Mouse (Mus musculus) embryonic fibroblast, embryonic 13.5 days (primary cell): ENCODE data around the gene Fam196b. TPM values are rescaled to one million over a fixed set of nuclear protein-coding genes. Genes with fewer than 3 reads are reported as not detected.

Experiments used
- H3K27ac ChIP-seq: 2 replicates; pipeline ENCODE4 v1.5.1; 2012; ENCODE audit warnings: low read length, control low read depth, inconsistent platforms; ENCODE audit not compliant: insufficient read depth
- H3K4me1 ChIP-seq: 2 replicates; pipeline ENCODE4 v1.6.1; 2011; ENCODE audit warnings: low read length; ENCODE audit not compliant: control insufficient read depth, insufficient read depth
- H3K4me3 ChIP-seq: 2 replicates; pipeline ENCODE4 v1.5.1; 2011; ENCODE audit warnings: mild to moderate bottlenecking, control low read depth, low read length; ENCODE audit not compliant: insufficient read depth
- CTCF ChIP-seq: IDR thresholded peaks from 2 replicates; pipeline ENCODE4 v1.5.1; 2011; ENCODE audit warnings: mild to moderate bottlenecking, control low read depth, low read length, moderate library complexity, borderline replicate concordance; ENCODE audit not compliant: insufficient read depth
- POLR2A ChIP-seq: IDR thresholded peaks from 2 replicates; pipeline ENCODE4 v1.6.1; 2011; ENCODE audit warnings: low read depth, mild to moderate bottlenecking, control low read depth, low read length, moderate library complexity
- polyA plus RNA-seq: library from polyadenylated mRNA; stranded (reverse); fragments of >200 nt; gene quantifications from 2 replicates; pipeline ENCODE4 v1.2.4, GENCODE M21; 2011; ENCODE audit warnings: low read depth; ENCODE audit not compliant: missing spikeins, insufficient read length

The Fam196b gene
- polyA plus RNA-seq, 1 experiment, result 0.19 TPM

- H3K4me1 ChIP-seq, result no peaks in the 10 kb centered on the region
- no peak overlapping the region for H3K4me3 ChIP-seq
- TF ChIP-seq CTCF (no peak), POLR2A (no peak)
- H3K27ac ChIP-seq, result no peak overlapping the region
These were observed 81.2 kb downstream of the Fam196b start for GRCm38 (mm10) chr11:34395802-34396201.

- TF ChIP-seq CTCF (no peak), POLR2A (no peak)
- H3K4me3 ChIP-seq, result no peak overlapping the region
- no peak overlapping the region for H3K27ac ChIP-seq
- no peaks in the 10 kb centered on the region for H3K4me1 ChIP-seq
These were observed 83.0 kb downstream of the Fam196b start for GRCm38 (mm10) chr11:34397661-34398060.

GRCm38 (mm10) chr11:34398555-34398954 lies 83.9 kb downstream of the Fam196b start:
- TF ChIP-seq CTCF (no peak), POLR2A (no peak)
- H3K4me3 ChIP-seq, result no peak overlapping the region
- H3K27ac ChIP-seq, result no peak overlapping the region
- H3K4me1 ChIP-seq, result no peaks in the 10 kb centered on the region

GRCm38 (mm10) chr11:34401343-34401742 lies 86.7 kb downstream of the Fam196b start:
- Histone ChIP-seq H3K4me1 (no peaks in the 10 kb centered on the region), H3K27ac (no peak overlapping the region), H3K4me3 (no peak overlapping the region)
- no peak for TF ChIP-seq POLR2A
- TF ChIP-seq CTCF, result no peak

- Histone ChIP-seq H3K4me1 (no peaks in the 10 kb centered on the region), H3K27ac (no peak overlapping the region), H3K4me3 (no peak overlapping the region)
- TF ChIP-seq POLR2A (no peak), CTCF (no peak)
These were observed 90.7 kb downstream of the Fam196b start for GRCm38 (mm10) chr11:34405311-34405710.

GRCm38 (mm10) chr11:34406309-34406708 lies 91.7 kb downstream of the Fam196b start:
- Histone ChIP-seq H3K4me3 (no peak overlapping the region), H3K4me1 (no peaks in the 10 kb centered on the region), H3K27ac (no peak overlapping the region)
- TF ChIP-seq CTCF, result no peak
- no peak for TF ChIP-seq POLR2A

GRCm38 (mm10) chr11:34406850-34407249 lies 92.2 kb downstream of the Fam196b start:
- no peak overlapping the region for H3K4me3 ChIP-seq

GRCm38 (mm10) chr11:34415884-34416618 lies 101.4 kb downstream of the Fam196b start:
- TF ChIP-seq CTCF, result no peak
- no peak for TF ChIP-seq POLR2A
- H3K27ac ChIP-seq, result no peak overlapping the region
- H3K4me1 ChIP-seq, result no peaks in the 10 kb centered on the region
- H3K4me3 ChIP-seq, result no peak overlapping the region

More at GRCm38 (mm10) chr11:34406850-34407249, 92.2 kb downstream of the Fam196b start:
- no peaks in the 10 kb centered on the region for H3K4me1 ChIP-seq
- TF ChIP-seq POLR2A, result no peak
- TF ChIP-seq CTCF, result no peak
- H3K27ac ChIP-seq, result no peak overlapping the region

- Histone ChIP-seq H3K27ac (no peak overlapping the region), H3K4me3 (no peak overlapping the region), H3K4me1 (no peaks in the 10 kb centered on the region)
- TF ChIP-seq CTCF (no peak), POLR2A (no peak)
These were observed 102.0 kb downstream of the Fam196b start for GRCm38 (mm10) chr11:34416619-34416979.

- TF ChIP-seq POLR2A, result no peak
- no peak for TF ChIP-seq CTCF
- H3K4me3 ChIP-seq, result no peak overlapping the region
- H3K4me1 ChIP-seq, result no peaks in the 10 kb centered on the region
- H3K27ac ChIP-seq, result no peak overlapping the region
These were observed 106.4 kb downstream of the Fam196b start for GRCm38 (mm10) chr11:34421061-34421460.

- H3K4me3 ChIP-seq, result no peak overlapping the region
- H3K4me1 ChIP-seq, result no peaks in the 10 kb centered on the region
- TF ChIP-seq CTCF (no peak), POLR2A (no peak)
- H3K27ac ChIP-seq, result no peak overlapping the region
These were observed 109.9 kb downstream of the Fam196b start for GRCm38 (mm10) chr11:34424546-34424945.
